Mouse (Mus musculus): ENCODE results near the gene Sec23ip. TPM values are rescaled to one million over a fixed set of nuclear protein-coding genes. Genes with fewer than 3 reads are reported as not detected.
"Not testable (repeated sequence)": the region's sequence is repeated elsewhere in the genome, so short reads cannot be mapped to it uniquely, and the experiment has no call there.

The Sec23ip gene
- 10 to 100 TPM; 44.6 to 46.1 TPM for total RNA-seq (2021)
- long read RNA-seq, experiment 1, full-length matches to known transcripts = 22 of 48 reads
- long read RNA-seq, experiment 1, partial matches to known transcripts = 5 of 48 reads
- long read RNA-seq, experiment 1, other reads (novel, unspliced or antisense) = 21 of 48 reads
- long read RNA-seq, experiment 2, full-length matches to known transcripts = 16 of 41 reads
- long read RNA-seq, experiment 2, partial matches to known transcripts = 1 of 41 reads
- long read RNA-seq, experiment 2, other reads (novel, unspliced or antisense) = 24 of 41 reads

- no peak for TF ChIP-seq CTCF (IDR thresholded peaks at IDR 0.05)
- H3K27ac ChIP-seq = peak within 1 kb of the TSS; percentile 78
- DNase-seq (ENCODE audit: extremely low spot score in 1 of 2, low spot score in 2 of 2) = peak; percentile 97 to 99
- intact Hi-C loops (cut with DNase I) = no loop called here
- H3K4me3 ChIP-seq = peak within 1 kb of the TSS; percentile 64
These were observed at the start of gene Sec23ip for GRCm38 (mm10) chr7:128744684-128745485. Gene Sec23ip, plus strand, starts transcription at chr7:128744943.

GRCm38 (mm10) chr7:128699959-128700358 is 44.8 kb upstream of the Sec23ip start:
- intact Hi-C loops (cut with DNase I) = loop anchor here (10.0 kb wide), 2 partner anchors 265 to 695 kb away; partner anchors contain the start of gene Trim72
- DNase-seq (ENCODE audit: extremely low spot score in 1 of 2, low spot score in 2 of 2); H3K27ac ChIP-seq; H3K4me3 ChIP-seq: not testable (repeated sequence)

GRCm38 (mm10) chr7:128705735-128706134 is 39.0 kb upstream of the Sec23ip start:
- peak; percentile 100 for TF ChIP-seq CTCF (IDR thresholded peaks at IDR 0.05)
- H3K27ac ChIP-seq = no peak overlapping the region
- H3K4me3 ChIP-seq = no peak overlapping the region
- intact Hi-C loops (cut with DNase I) = loop anchor here (1.0 to 10.0 kb wide), 5 partner anchors 233 to 701 kb away; partner anchors contain the start of genes Tgfb1i1 and Trim72
- DNase-seq (ENCODE audit: extremely low spot score in 1 of 2, low spot score in 2 of 2) = peak; percentile 69 to 79

GRCm38 (mm10) chr7:128717991-128718390 is 26.8 kb upstream of the Sec23ip start:
- no peak overlapping the region for H3K27ac ChIP-seq
- intact Hi-C loops (cut with DNase I) = no loop called here
- no peak overlapping the region for H3K4me3 ChIP-seq
- no peak for DNase-seq (ENCODE audit: extremely low spot score in 1 of 2, low spot score in 2 of 2)
- no peak for TF ChIP-seq CTCF (IDR thresholded peaks at IDR 0.05)

- no peak overlapping the region for H3K4me3 ChIP-seq
- H3K27ac ChIP-seq = peak overlapping the region; percentile 42; the same call in 1 of the 2 replicates
- intact Hi-C loops (cut with DNase I) = no loop called here
- peak; percentile 85 for TF ChIP-seq CTCF (IDR thresholded peaks at IDR 0.05)
- DNase-seq (ENCODE audit: extremely low spot score in 1 of 2, low spot score in 2 of 2) = peak; percentile 56 to 73
These were observed 20.0 kb upstream of the Sec23ip start for GRCm38 (mm10) chr7:128724761-128725160.

- Histone ChIP-seq H3K4me3 (no peak overlapping the region), H3K27ac (peak overlapping the region; percentile 42; the same call in 1 of the 2 replicates)
- no peak for DNase-seq (ENCODE audit: extremely low spot score in 1 of 2, low spot score in 2 of 2)
- TF ChIP-seq CTCF (IDR thresholded peaks at IDR 0.05) = no peak
- intact Hi-C loops (cut with DNase I) = no loop called here
These were observed 19.6 kb upstream of the Sec23ip start for GRCm38 (mm10) chr7:128725189-128725588.

GRCm38 (mm10) chr7:128726999-128727398 is 17.7 kb upstream of the Sec23ip start:
- DNase-seq (ENCODE audit: extremely low spot score in 1 of 2, low spot score in 2 of 2) = no peak
- intact Hi-C loops (cut with DNase I) = no loop called here
- Histone ChIP-seq H3K27ac (no peak overlapping the region), H3K4me3 (no peak overlapping the region)
- no peak for TF ChIP-seq CTCF (IDR thresholded peaks at IDR 0.05)

GRCm38 (mm10) chr7:128727701-128728100 is 17.0 kb upstream of the Sec23ip start:
- DNase-seq (ENCODE audit: extremely low spot score in 1 of 2, low spot score in 2 of 2) = no peak
- TF ChIP-seq CTCF (IDR thresholded peaks at IDR 0.05) = no peak
- intact Hi-C loops (cut with DNase I) = no loop called here
- no peak overlapping the region for H3K27ac ChIP-seq
- no peak overlapping the region for H3K4me3 ChIP-seq

GRCm38 (mm10) chr7:128728738-128729137 is 16.0 kb upstream of the Sec23ip start:
- no peak overlapping the region for H3K4me3 ChIP-seq
- no peak overlapping the region for H3K27ac ChIP-seq
- no peak for TF ChIP-seq CTCF (IDR thresholded peaks at IDR 0.05)
- intact Hi-C loops (cut with DNase I) = no loop called here
- DNase-seq (ENCODE audit: extremely low spot score in 1 of 2, low spot score in 2 of 2) = no peak

- H3K27ac ChIP-seq = no peak overlapping the region
These were observed 13.2 kb upstream of the Sec23ip start for GRCm38 (mm10) chr7:128731585-128731984.

GRCm38 (mm10) chr7:128738041-128738440 is 6.7 kb upstream of the Sec23ip start:
- Histone ChIP-seq H3K27ac (no peak overlapping the region), H3K4me3 (no peak overlapping the region)
- no peak for DNase-seq (ENCODE audit: extremely low spot score in 1 of 2, low spot score in 2 of 2)
- no peak for TF ChIP-seq CTCF (IDR thresholded peaks at IDR 0.05)
- intact Hi-C loops (cut with DNase I) = no loop called here

More at GRCm38 (mm10) chr7:128731585-128731984, 13.2 kb upstream of the Sec23ip start:
- intact Hi-C loops (cut with DNase I) = no loop called here
- H3K4me3 ChIP-seq = no peak overlapping the region
- DNase-seq (ENCODE audit: extremely low spot score in 1 of 2, low spot score in 2 of 2) = no peak
- no peak for TF ChIP-seq CTCF (IDR thresholded peaks at IDR 0.05)

- intact Hi-C loops (cut with DNase I) = no loop called here
- Histone ChIP-seq H3K27ac (no peak overlapping the region), H3K4me3 (peak overlapping the region; percentile 96)
- DNase-seq (ENCODE audit: extremely low spot score in 1 of 2, low spot score in 2 of 2) = no peak
- no peak for TF ChIP-seq CTCF (IDR thresholded peaks at IDR 0.05)
These were observed 5.7 kb upstream of the Sec23ip start for GRCm38 (mm10) chr7:128739116-128739461.

Measured in left cerebral cortex, adult 2 months (tissue).